Mouse (Mus musculus): ENCODE results near the gene Dnajc12.

DNA sequence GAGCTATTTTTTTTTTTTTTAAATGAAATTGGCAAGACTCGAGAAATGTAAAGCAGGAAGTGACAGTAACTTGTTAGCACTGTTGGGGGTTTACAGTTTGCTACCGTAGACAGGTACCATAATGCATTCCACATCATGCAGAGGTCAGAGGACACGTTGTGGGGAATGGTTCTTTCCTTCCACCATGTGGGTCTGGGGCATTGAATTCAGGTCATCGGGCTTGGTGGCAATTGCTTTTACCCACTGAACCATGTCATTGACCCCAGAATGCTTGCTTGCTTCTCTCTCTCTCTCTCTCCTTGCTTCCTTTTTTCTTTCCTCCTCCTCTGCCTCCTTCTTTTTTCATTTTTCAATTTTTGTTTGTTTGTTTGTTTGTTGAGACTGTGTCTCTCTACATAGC, 6.7 kb downstream of the Dnajc12 start:
- TF ChIP-seq POLR2A (IDR thresholded peaks at IDR 0.05; ENCODE audit: low read depth, low read length) (no peak), CTCF (conservative IDR thresholded peaks at IDR 0.05; ENCODE audit: insufficient read depth, insufficient read length, low read depth, low read length) (no peak)
